In genomic region chr7:83746107-83746687, GRCm38 (mm10) we compare ENCODE assay signal across 13 mouse cellular contexts. TPM values are rescaled to one million over a fixed set of nuclear protein-coding genes. Genes with fewer than 3 reads are reported as not detected.
DNase-seq lines count a peak whose midpoint lies in the region; ATAC-seq lines count a peak whose summit lies in the region.
"Had no signal": no experiment of that assay in that cellular context is flagged by ENCODE, and none has a peak within 500 bp of the region (broad histone marks: within the 10 kb centered on the region; RNA-seq: fewer than 3 reads in every experiment).

No protein-coding gene starts in this region.

- no peak for ATAC-seq in neural tube, embryonic 11.5 days (ENCODE audit: insufficient read depth, low FRiP score, low TSS enrichment)
- ATAC-seq in activated CD4-positive, CD25-positive, alpha-beta regulatory T cell, adult 4 months = no peak
- ATAC-seq: forebrain, embryonic 14.5 days had no signal

- H3K4me2 ChIP-seq in neural tube, embryonic 11.5 days (ENCODE audit: low read depth) = no peak overlapping the region

- H3K9me3 ChIP-seq in neural tube, embryonic 11.5 days (ENCODE audit: control insufficient read depth, low read length) = no peaks in the 10 kb centered on the region
- no peaks in the 10 kb centered on the region for H3K9me3 ChIP-seq in limb, embryonic 10.5 days (replicated peaks)
- H3K9me3 ChIP-seq: hindbrain, embryonic 15.5 days had no signal

- H3K4me3 ChIP-seq in neural tube, embryonic 11.5 days (ENCODE audit: low read depth, low read length) = no peak overlapping the region
- H3K4me3 ChIP-seq in limb, embryonic 10.5 days = peak overlapping the region; percentile 5; the same call in 1 of the 2 replicates
- H3K4me3 ChIP-seq: hindbrain, embryonic 15.5 days had no signal

- no peak overlapping the region for H3K27ac ChIP-seq in neural tube, embryonic 11.5 days (ENCODE audit: low read depth, low read length)
- H3K27ac ChIP-seq in limb, embryonic 10.5 days = peak overlapping the region; percentile 82
- H3K27ac ChIP-seq: hindbrain, embryonic 15.5 days; macrophage had no signal

- H3K27me3 ChIP-seq in neural tube, embryonic 11.5 days (ENCODE audit: control insufficient read depth, insufficient read depth, low read length) = no peaks in the 10 kb centered on the region
- no peaks in the 10 kb centered on the region; the same call in 1 of the 2 replicates for H3K27me3 ChIP-seq in limb, embryonic 10.5 days (ENCODE audit: low read depth, poor library complexity, severe bottlenecking)
- H3K27me3 ChIP-seq: hindbrain, embryonic 15.5 days had no signal

- WGBS in neural tube, embryonic 11.5 days = 65% methylated on average over 8 of the region's 8 CpGs
- 45% methylated on average over 8 of the region's 8 CpGs for WGBS in limb, embryonic 10.5 days

- intact Hi-C loops in heart, postnatal 10 days (cut with DNase I) = no loop called here

- no peaks in the 10 kb centered on the region for H3K36me3 ChIP-seq in neural tube, embryonic 11.5 days (ENCODE audit: control insufficient read depth, insufficient read depth, low read length)
- no peaks in the 10 kb centered on the region for H3K36me3 ChIP-seq in limb, embryonic 10.5 days
- H3K36me3 ChIP-seq: hindbrain, embryonic 15.5 days had no signal

- DNase-seq in heart, adult 11 months = peak; percentile 93
- DNase-seq in heart, postnatal 10 days = no peak
- DNase-seq in neural tube, embryonic 11.5 days (ENCODE audit: low spot score) = peak; percentile 15
- DNase-seq in neural tube, embryonic 10.5 days (ENCODE audit: extremely low spot score, low spot score) = no peak
- DNase-seq in limb, embryonic 10.5 days (ENCODE audit: low spot score) = peak; percentile 57
- DNase-seq in urinary bladder, adult 18-20 months (ENCODE audit: low spot score in 2 of 2) = no peak
- DNase-seq in layer of hippocampus, adult 9-11 months = no peak
- DNase-seq: right cerebral cortex, adult 18-20 months; thymus, postnatal 14 days had no signal

- no peak overlapping the region; the same call in 1 of the 2 replicates for H3K9ac ChIP-seq in neural tube, embryonic 11.5 days (ENCODE audit: low read length)
- H3K9ac ChIP-seq: hindbrain, embryonic 15.5 days had no signal

- no peaks in the 10 kb centered on the region for H3K4me1 ChIP-seq in neural tube, embryonic 11.5 days (ENCODE audit: control insufficient read depth, insufficient read depth, low read length)
- peaks cover 60% of the 10 kb centered on the region for H3K4me1 ChIP-seq in limb, embryonic 10.5 days

RNA-seq across cellular contexts. Expression of gene Il16, which starts 0.7 kb away (rescaled TPM):
- 10 to 100 TPM in 1 of 2 experiments, 1 to 10 TPM in 1; 8.1 to 11.1 TPM for total RNA-seq in heart, postnatal 10 days (2021)
- 1.4 and 1.9 TPM in 2 replicates for polyA plus RNA-seq in neural tube, embryonic 11.5 days (2014; fragmentation: Nextera tagmentation; extraction: Ambion mirVana)
- polyA plus RNA-seq in limb, embryonic 10.5 days (2016; fragmentation: Nextera tagmentation; extraction: Ambion mirVana) = 2.3 and 3.4 TPM in 2 replicates
- polyA plus RNA-seq in activated CD4-positive, CD25-positive, alpha-beta regulatory T cell, adult 4 months (2017; shearing (Covaris generic)) = 100 to 1,000 TPM; 257 to 297 TPM

RNA-seq across cellular contexts. Expression of gene Cfap161, which starts 48.5 kb away (rescaled TPM):
- total RNA-seq in heart, postnatal 10 days (2021) = not detected
- polyA plus RNA-seq in neural tube, embryonic 11.5 days (2014; fragmentation: Nextera tagmentation; extraction: Ambion mirVana) = not detected in 2 replicates
- 0.14 TPM in 1 of 2 replicates, not detected in the other for polyA plus RNA-seq in limb, embryonic 10.5 days (2016; fragmentation: Nextera tagmentation; extraction: Ambion mirVana)
- polyA plus RNA-seq in activated CD4-positive, CD25-positive, alpha-beta regulatory T cell, adult 4 months (2017; shearing (Covaris generic)) = not detected

Comparison
In these comparisons a context has a peak if more than half of its experiments do, and no peak if none do; other contexts are left out.
1. DNase-seq: peak in heart, adult 11 months (single experiment), neural tube, embryonic 11.5 days (single experiment) and limb, embryonic 10.5 days (single experiment); none in heart, postnatal 10 days (0 of 2), neural tube, embryonic 10.5 days (single experiment), urinary bladder, adult 18-20 months (0 of 2) and layer of hippocampus, adult 9-11 months (single experiment).
2. RNA of gene Il16, which starts 0.7 kb away (polyA plus RNA-seq): 257 to 297 TPM in activated CD4-positive, CD25-positive, alpha-beta regulatory T cell, adult 4 months; 2.3 to 3.4 TPM in limb, embryonic 10.5 days and 1.4 to 1.9 TPM in neural tube, embryonic 11.5 days; every median in the first group is over 10 times any median in the second.